Comparison of ENCODE assay signal across 8 mouse cellular contexts in genomic region chr10:18388784-18389575, GRCm38 (mm10).
DNase-seq lines count a peak whose midpoint lies in the region; ATAC-seq lines count a peak whose summit lies in the region.

No protein-coding gene starts in this region.

- peak; percentile 54 for DNase-seq in liver
- DNase-seq in cerebellum, postnatal 36 days = peak; percentile 43 to 51
- DNase-seq in gastrocnemius, postnatal 10 days = peak; percentile 48
- DNase-seq in induced T-regulatory cell, adult 2 months (ENCODE audit: low read depth) = peak; percentile 50
- peak; percentile 18 to 35 for DNase-seq in left cerebral cortex, postnatal 36 days (ENCODE audit: low spot score in 2 of 2)

- H3K36me3 ChIP-seq in liver, embryonic 12.5 days = no peaks in the 10 kb centered on the region
- H3K36me3 ChIP-seq in midbrain, embryonic 13.5 days = no peaks in the 10 kb centered on the region
- H3K36me3 ChIP-seq in stomach, embryonic 15.5 days = no peaks in the 10 kb centered on the region

- ATAC-seq in liver, embryonic 12.5 days = no peak
- ATAC-seq in midbrain, embryonic 13.5 days = peak; percentile 78
- ATAC-seq in stomach, embryonic 15.5 days (ENCODE audit: insufficient read depth, low FRiP score, low read depth) = peak; percentile 65; the same call in 1 of the 2 replicates

- H3K4me2 ChIP-seq in liver, embryonic 12.5 days = no peak overlapping the region
- no peak overlapping the region for H3K4me2 ChIP-seq in midbrain, embryonic 13.5 days (replicated peaks)
- 0 out of 2 replicates have a peak overlapping the region, but pooled peaks have one; percentile 2 for H3K4me2 ChIP-seq in stomach, embryonic 15.5 days

- WGBS in liver, embryonic 12.5 days (ENCODE audit: insufficient replicate concordance) = 42% methylated on average over 10 of the region's 10 CpGs
- 40% methylated on average over 10 of the region's 10 CpGs for WGBS in midbrain, embryonic 13.5 days
- 30% methylated on average over 10 of the region's 10 CpGs for WGBS in stomach, embryonic 15.5 days

- H3K27me3 ChIP-seq in liver, embryonic 12.5 days (replicated peaks) = no peaks in the 10 kb centered on the region
- 0 out of 2 replicates have a peak, but pooled peaks cover 4% of the 10 kb centered on the region for H3K27me3 ChIP-seq in midbrain, embryonic 13.5 days
- no peaks in the 10 kb centered on the region for H3K27me3 ChIP-seq in stomach, embryonic 15.5 days (replicated peaks)

- H3K4me1 ChIP-seq in liver, embryonic 12.5 days = no peaks in the 10 kb centered on the region
- peaks cover 13% of the 10 kb centered on the region; the same call in 1 of the 2 replicates for H3K4me1 ChIP-seq in midbrain, embryonic 13.5 days (replicated peaks)
- H3K4me1 ChIP-seq in stomach, embryonic 15.5 days = no peaks in the 10 kb centered on the region; the same call in 1 of the 2 replicates

- no peaks in the 10 kb centered on the region for H3K9me3 ChIP-seq in liver, embryonic 12.5 days (replicated peaks)
- no peaks in the 10 kb centered on the region for H3K9me3 ChIP-seq in midbrain, embryonic 13.5 days
- H3K9me3 ChIP-seq in stomach, embryonic 15.5 days = no peaks in the 10 kb centered on the region

- no peak overlapping the region for H3K27ac ChIP-seq in liver, embryonic 12.5 days
- peak overlapping the region; percentile 44; the same call in 1 of the 2 replicates for H3K27ac ChIP-seq in midbrain, embryonic 13.5 days
- no peak overlapping the region for H3K27ac ChIP-seq in stomach, embryonic 15.5 days

- H3K4me3 ChIP-seq in liver, embryonic 12.5 days = no peak overlapping the region
- H3K4me3 ChIP-seq in midbrain, embryonic 13.5 days (replicated peaks) = no peak overlapping the region
- no peak overlapping the region for H3K4me3 ChIP-seq in stomach, embryonic 15.5 days (replicated peaks)

- intact Hi-C loops in left cerebral cortex, postnatal 36 days (cut with DNase I) = loop anchor here (2.0 to 5.0 kb wide), 2 partner anchors 72 to 146 kb away; partner anchors contain the start of gene Nhsl1

- no peak overlapping the region for H3K9ac ChIP-seq in liver, embryonic 12.5 days
- H3K9ac ChIP-seq in midbrain, embryonic 13.5 days (replicated peaks) = no peak overlapping the region
- no peak overlapping the region for H3K9ac ChIP-seq in stomach, embryonic 15.5 days
